Mouse (Mus musculus) neural tube, embryonic 14.5 days (tissue): ENCODE measurements around the gene Lrrc47. TPM values are rescaled to one million over a fixed set of nuclear protein-coding genes. Genes with fewer than 3 reads are reported as not detected.

ENCODE experiments used
- ATAC-seq: fragments of 200-750 bp; cut with Nextera tagmentation; 2 replicates; pipeline ENCODE4 v1.8.0; 2017; ENCODE audit warnings: low read depth, mild to moderate bottlenecking, moderate TSS enrichment, moderate library complexity
- H3K27ac ChIP-seq: fragments of 300-500 bp; sonication (generic); 2 replicates; pipeline ENCODE4 v1.5.1; 2014; ENCODE audit warnings: low read depth, mild to moderate bottlenecking, control low read depth, low read length, moderate library complexity, mixed read lengths
- H3K27me3 ChIP-seq: fragments of 300-500 bp; sonication (generic); 2 replicates; pipeline ENCODE4 v1.6.1; 2014; ENCODE audit warnings: low read length; ENCODE audit not compliant: control insufficient read depth, insufficient read depth
- H3K36me3 ChIP-seq: fragments of 300-500 bp; sonication (generic); 2 replicates; pipeline ENCODE4 v1.6.1; 2014; ENCODE audit warnings: low read length, mixed read lengths; ENCODE audit not compliant: control insufficient read depth, insufficient read depth
- H3K4me1 ChIP-seq: fragments of 300-500 bp; sonication (generic); 2 replicates; pipeline ENCODE4 v1.6.1; 2014; ENCODE audit warnings: low read length; ENCODE audit not compliant: control insufficient read depth, insufficient read depth
- H3K4me2 ChIP-seq: fragments of 300-500 bp; sonication (generic); 2 replicates; pipeline ENCODE4 v1.6.1; 2014; ENCODE audit warnings: mild to moderate bottlenecking, low read depth, low read length, control low read depth
- H3K4me3 ChIP-seq: fragments of 300-500 bp; sonication (generic); 2 replicates; pipeline ENCODE4 v1.5.1; 2014; ENCODE audit warnings: low read depth, low read length, control low read depth, mixed read lengths
- H3K9ac ChIP-seq: fragments of 300-500 bp; sonication (generic); replicated peaks from 2 replicates; pipeline ENCODE4 v1.6.1; 2014; ENCODE audit warnings: low read depth, mild to moderate bottlenecking, control low read depth, low read length, mixed read lengths
- H3K9me3 ChIP-seq: fragments of 300-500 bp; sonication (generic); 2 replicates; pipeline ENCODE4 v1.6.1; 2016; ENCODE audit warnings: low read length; ENCODE audit not compliant: control insufficient read depth
- WGBS: fragments of 180-500 bp; shearing (Covaris S2); extraction: QIAGEN DNeasy Blood & Tissue Kit; methylation state at CpG from one replicate; pipeline ENCODE4 v1.1.7; 2014; 5-methylcytosine and 5-hydroxymethylcytosine counted together
- polyA plus RNA-seq: library from polyadenylated mRNA; unstranded; fragments of >200 nt; fragmentation: Nextera tagmentation; extraction: Ambion mirVana; gene quantifications from 2 replicates; pipeline ENCODE4 v1.2.1, GENCODE M21; 2014

Lrrc47 gene
- polyA plus RNA-seq, 1 experiment from 2014 or later, result 10.1 TPM

- Histone ChIP-seq H3K9me3 (no peaks in the 10 kb centered on the region), H3K27me3 (no peaks in the 10 kb centered on the region), H3K4me1 (peaks cover 10% of the 10 kb centered on the region), H3K36me3 (peaks cover 50% of the 10 kb centered on the region), H3K4me2 (no peak overlapping the region), H3K9ac (no peak overlapping the region), H3K4me3 (no peak overlapping the region), H3K27ac (no peak overlapping the region)
- WGBS, result 92% methylated on average over 11 of the region's 11 CpGs
- no peak for ATAC-seq
Measured at GRCm38 (mm10) chr4:153980470-153980869, 31.1 kb upstream of the Lrrc47 start.

DNA sequence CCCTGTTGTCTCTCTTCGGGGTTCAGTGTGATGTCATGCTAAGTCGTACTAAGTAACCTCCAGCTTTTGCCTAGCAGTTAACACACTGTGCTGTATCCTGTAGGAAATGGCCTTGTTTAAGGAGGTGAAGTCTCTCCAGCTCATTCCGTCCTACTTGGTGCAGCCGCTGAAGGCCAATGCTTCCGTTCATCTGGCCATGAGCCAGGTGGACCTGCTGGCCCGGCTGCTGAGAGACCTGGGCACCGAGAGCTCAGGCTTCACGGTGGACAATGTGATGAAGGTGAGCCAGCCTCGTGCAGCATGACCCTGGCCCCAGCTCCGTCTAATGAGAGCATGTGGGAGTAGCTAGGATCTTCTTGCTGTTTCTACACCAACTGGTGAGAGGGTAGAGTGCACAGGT, 18.8 kb upstream of the Lrrc47 start:
- 92% methylated on average over 10 of the region's 10 CpGs for WGBS
- peaks cover 79% of the 10 kb centered on the region for H3K36me3 ChIP-seq
- no peak for ATAC-seq

DNA sequence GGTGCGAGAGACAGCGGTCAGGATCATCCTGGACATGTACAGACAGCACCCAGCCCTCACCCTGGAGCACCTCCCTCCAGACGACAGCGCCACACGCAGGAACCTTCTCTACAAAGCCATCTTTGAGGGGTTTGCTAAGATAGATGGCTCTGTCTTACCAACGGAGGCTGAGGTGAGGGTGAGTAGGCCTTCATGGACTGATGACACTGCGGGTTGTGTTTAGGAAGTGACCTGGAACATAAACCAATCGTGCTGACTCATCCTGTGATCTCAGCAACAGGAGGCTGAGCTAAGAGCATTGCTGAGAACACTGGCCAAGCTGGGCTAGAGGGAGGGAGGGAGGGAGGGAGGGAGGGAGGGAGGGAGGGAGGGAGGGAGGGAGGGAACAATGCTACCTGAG, 18.0 kb upstream of the Lrrc47 start:
- WGBS, result 91% methylated on average over 8 of the region's 8 CpGs
- Histone ChIP-seq H3K4me1 (no peaks in the 10 kb centered on the region), H3K4me2 (no peak overlapping the region), H3K4me3 (no peak overlapping the region), H3K36me3 (peaks cover 79% of the 10 kb centered on the region), H3K9ac (no peak overlapping the region), H3K9me3 (no peaks in the 10 kb centered on the region), H3K27me3 (no peaks in the 10 kb centered on the region), H3K27ac (no peak overlapping the region)
- no peak for ATAC-seq

More for the DNA sequence above, 18.8 kb upstream of the Lrrc47 start:
- H3K4me1 ChIP-seq, result no peaks in the 10 kb centered on the region
- no peak overlapping the region for H3K4me2 ChIP-seq
- H3K27ac ChIP-seq, result no peak overlapping the region
- no peaks in the 10 kb centered on the region for H3K27me3 ChIP-seq
- no peak overlapping the region for H3K9ac ChIP-seq
- no peaks in the 10 kb centered on the region for H3K9me3 ChIP-seq
- no peak overlapping the region for H3K4me3 ChIP-seq

DNA sequence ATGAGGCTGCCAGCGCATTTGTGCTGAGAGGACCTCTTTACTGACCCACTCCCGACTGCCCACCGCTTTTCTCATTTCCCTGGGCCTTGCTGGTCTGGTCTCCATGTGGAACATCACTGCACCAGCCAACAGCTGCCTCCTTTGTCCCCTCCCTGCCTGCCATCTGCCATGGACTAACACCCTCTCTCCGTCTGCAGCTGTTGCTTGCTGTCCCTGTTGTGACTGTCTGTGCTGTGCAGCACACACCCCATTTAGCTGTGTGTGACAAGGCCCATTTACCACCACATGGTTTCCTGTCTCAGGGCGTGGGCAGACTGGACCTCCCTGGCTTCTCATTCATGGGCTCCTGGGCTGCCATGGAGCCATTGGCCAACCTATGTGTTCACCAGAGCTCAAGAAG, 6.0 kb upstream of the Lrrc47 start:
- ATAC-seq, result no peak
- Histone ChIP-seq H3K27me3 (no peaks in the 10 kb centered on the region), H3K4me2 (no peak overlapping the region), H3K27ac (no peak overlapping the region), H3K4me3 (no peak overlapping the region), H3K9ac (no peak overlapping the region), H3K36me3 (peaks cover 32% of the 10 kb centered on the region), H3K4me1 (no peaks in the 10 kb centered on the region), H3K9me3 (no peaks in the 10 kb centered on the region)
- WGBS, result 84% methylated on average over 5 of the region's 5 CpGs

DNA sequence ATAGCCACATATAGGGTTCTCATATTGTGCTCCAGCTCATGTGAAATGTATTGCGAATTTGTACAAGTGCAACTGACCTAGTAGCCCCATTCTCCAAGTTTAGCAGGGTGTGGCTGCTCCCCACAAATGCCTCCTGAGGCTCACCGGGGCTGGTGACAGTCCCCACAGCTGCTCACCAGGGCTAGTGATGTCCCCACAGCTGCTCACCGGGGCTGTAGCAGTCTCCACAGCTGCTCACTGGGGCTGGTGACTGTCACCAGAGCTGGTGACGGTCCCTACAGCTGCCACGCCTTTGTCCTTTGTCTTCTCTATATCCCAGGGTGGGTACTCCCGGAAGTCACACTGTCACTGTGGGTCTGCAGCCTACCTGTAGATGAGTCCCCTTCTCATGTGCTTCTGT, 5.3 kb upstream of the Lrrc47 start:
- Histone ChIP-seq H3K9ac (no peak overlapping the region), H3K4me1 (0 out of 2 replicates have a peak, but pooled peaks cover 4% of the 10 kb centered on the region), H3K27ac (no peak overlapping the region), H3K27me3 (no peaks in the 10 kb centered on the region), H3K9me3 (no peaks in the 10 kb centered on the region), H3K4me2 (no peak overlapping the region), H3K4me3 (no peak overlapping the region), H3K36me3 (peaks cover 32% of the 10 kb centered on the region)
- no peak for ATAC-seq
- WGBS, result 93% methylated on average over 6 of the region's 6 CpGs

DNA sequence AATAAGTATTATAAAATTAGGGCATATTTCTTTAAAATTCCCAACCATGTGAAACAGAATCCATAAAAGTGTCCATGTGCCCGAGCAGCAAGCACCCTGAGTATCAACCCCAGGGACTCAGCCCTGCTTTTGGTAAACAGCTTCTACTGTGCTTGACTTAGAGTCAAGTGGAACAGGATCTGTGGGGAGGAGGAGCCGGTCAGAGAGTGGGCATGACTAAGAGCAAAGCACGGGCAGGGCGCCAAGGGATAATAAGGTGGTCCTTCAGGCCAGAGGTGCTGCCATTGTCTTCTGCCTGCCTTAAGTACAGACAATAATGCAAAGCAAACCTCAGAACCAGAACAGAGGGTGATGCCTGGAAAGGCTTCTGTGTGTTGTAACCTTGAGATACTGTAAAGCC, 3.8 kb upstream of the Lrrc47 start:
- Histone ChIP-seq H3K27ac (no peak overlapping the region), H3K4me3 (no peak overlapping the region), H3K27me3 (no peaks in the 10 kb centered on the region), H3K4me2 (no peak overlapping the region), H3K36me3 (peaks cover 32% of the 10 kb centered on the region), H3K4me1 (peaks cover 7% of the 10 kb centered on the region; the same call in 1 of the 2 replicates), H3K9me3 (no peaks in the 10 kb centered on the region), H3K9ac (no peak overlapping the region)
- WGBS, result 86% methylated on average over 4 of the region's 4 CpGs
- no peak for ATAC-seq

DNA sequence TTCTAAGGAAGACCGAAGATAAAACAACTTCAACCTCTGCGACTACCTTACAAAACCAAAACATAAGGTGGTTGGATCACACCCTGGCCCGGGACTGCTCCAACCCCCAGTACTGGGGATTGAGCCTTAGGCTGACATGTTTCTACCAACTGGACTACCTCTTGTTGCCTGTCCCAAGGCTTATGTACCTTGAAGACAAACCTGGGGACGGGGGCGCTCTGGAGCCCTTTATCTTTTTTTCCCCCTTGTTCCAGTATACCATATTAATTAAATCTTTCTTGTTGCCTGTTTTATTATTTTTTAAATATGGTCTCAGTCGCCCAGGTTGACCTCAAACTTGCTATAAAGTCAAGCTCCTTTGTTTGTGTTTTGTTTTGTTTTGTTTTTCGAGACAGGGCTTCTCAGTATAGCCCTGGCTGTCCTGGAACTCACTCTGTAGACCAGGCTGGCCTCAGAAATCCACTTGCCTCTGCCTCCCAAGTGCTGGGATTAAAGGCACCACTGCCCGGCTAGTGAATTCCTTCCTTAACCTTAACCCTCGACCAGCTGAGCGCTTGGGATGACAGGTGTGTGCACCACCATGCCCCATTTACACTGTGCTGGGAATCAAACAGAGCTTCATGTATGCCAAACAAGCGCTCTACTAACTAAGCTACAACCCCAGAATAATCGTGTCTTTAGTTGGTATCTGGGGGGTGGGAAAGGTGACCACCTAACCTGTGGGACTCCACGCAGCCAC, 455 bp upstream of the Lrrc47 start:
- H3K27me3 ChIP-seq, result no peaks in the 10 kb centered on the region
- 30% methylated on average over 13 of the region's 13 CpGs for WGBS
- no peaks in the 10 kb centered on the region for H3K9me3 ChIP-seq
- peak overlapping the region; percentile 66 for H3K4me3 ChIP-seq
- peak overlapping the region; percentile 82 for H3K9ac ChIP-seq
- peaks cover 23% of the 10 kb centered on the region for H3K36me3 ChIP-seq
- 0 out of 2 replicates have a peak overlapping the region, but pooled peaks have one; percentile 28 for H3K27ac ChIP-seq
- peaks cover 15% of the 10 kb centered on the region for H3K4me1 ChIP-seq
- peak overlapping the region; percentile 99 for H3K4me2 ChIP-seq
- peak; percentile 70 for ATAC-seq

- no peak for ATAC-seq
- peak overlapping the region; percentile 66 for H3K4me3 ChIP-seq
- WGBS, result 2% methylated on average over 51 of the region's 55 CpGs
Measured at GRCm38 (mm10) chr4:154012132-154012882, 776 bp downstream of the Lrrc47 start.

GRCm38 (mm10) chr4:154015476-154015875, 3.9 kb downstream of the Lrrc47 start:
- Histone ChIP-seq H3K9me3 (no peaks in the 10 kb centered on the region), H3K27ac (no peak overlapping the region), H3K36me3 (peaks cover 43% of the 10 kb centered on the region), H3K4me3 (no peak overlapping the region), H3K4me1 (peaks cover 15% of the 10 kb centered on the region), H3K9ac (no peak overlapping the region), H3K4me2 (no peak overlapping the region), H3K27me3 (no peaks in the 10 kb centered on the region)
- no peak for ATAC-seq
- 95% methylated on average over 11 of the region's 11 CpGs for WGBS

More at GRCm38 (mm10) chr4:154012132-154012882, 776 bp downstream of the Lrrc47 start:
- peak overlapping the region; percentile 82 for H3K9ac ChIP-seq
- H3K27ac ChIP-seq, result peak overlapping the region; percentile 44; the same call in 1 of the 2 replicates
- peaks cover 17% of the 10 kb centered on the region for H3K36me3 ChIP-seq
- peaks cover 15% of the 10 kb centered on the region for H3K4me1 ChIP-seq
- no peaks in the 10 kb centered on the region for H3K27me3 ChIP-seq
- H3K9me3 ChIP-seq, result no peaks in the 10 kb centered on the region
- peak overlapping the region; percentile 99 for H3K4me2 ChIP-seq
